Mouse (Mus musculus) left cerebral cortex, postnatal 10 days (tissue): Measurements from ENCODE around the gene Mfsd4b5. TPM values are rescaled to one million over a fixed set of nuclear protein-coding genes. Genes with fewer than 3 reads are reported as not detected.
"Not testable (repeated sequence)": the region's sequence is repeated elsewhere in the genome, so short reads cannot be mapped to it uniquely, and the experiment has no call there.

Experiments
- DNase-seq, 2 experiments: peaks; one replicate each; pipeline ENCODE4 v3.0.0; 2021 to 2022; ENCODE audit warnings: low spot score in 2 of 2, mixed read lengths in 1 of 2; ENCODE audit errors: extremely low spot score in 1 of 2
- intact Hi-C: fragments of 180-260 bp; cut with DNase I; formaldehyde crosslinking; loops from one replicate; pipeline ENCODE4 v1.15.1; 2025
- total RNA-seq, 2 experiments: library from RNA; stranded (reverse); gene quantifications; 2 replicates each; pipeline ENCODE4 v1.2.3; 2021

Gene Mfsd4b5
- total RNA-seq, result under 1 TPM; 0.17 to 0.53 TPM

GRCm38 (mm10) chr10:39986466-39986865 lies at the start of gene Mfsd4b5:
Gene Mfsd4b5, minus strand, starts transcription at chr10:39986646.
- intact Hi-C loops, result no loop called here

GRCm38 (mm10) chr10:40034956-40035355 lies 48.5 kb upstream of the Mfsd4b5 start:
- DNase-seq, result no peak
- intact Hi-C loops, result no loop called here

More at GRCm38 (mm10) chr10:39986466-39986865, at the start of gene Mfsd4b5:
- DNase-seq, result no peak

GRCm38 (mm10) chr10:40032897-40033296 lies 46.5 kb upstream of the Mfsd4b5 start:
- DNase-seq, result no peak
- intact Hi-C loops, result no loop called here

- no peak for DNase-seq
- intact Hi-C loops, result no loop called here
Observed at GRCm38 (mm10) chr10:40030716-40031115, 44.3 kb upstream of the Mfsd4b5 start.

- intact Hi-C loops, result no loop called here
Observed at GRCm38 (mm10) chr10:40029610-40030009, 43.2 kb upstream of the Mfsd4b5 start.

GRCm38 (mm10) chr10:40028091-40028490 lies 41.6 kb upstream of the Mfsd4b5 start:
- DNase-seq, result no peak
- intact Hi-C loops, result no loop called here

More at GRCm38 (mm10) chr10:40029610-40030009, 43.2 kb upstream of the Mfsd4b5 start:
- DNase-seq, result no peak

GRCm38 (mm10) chr10:40026546-40026945 lies 40.1 kb upstream of the Mfsd4b5 start:
- DNase-seq, result no peak
- intact Hi-C loops, result no loop called here

- DNase-seq, result no peak
- intact Hi-C loops, result no loop called here
Observed at GRCm38 (mm10) chr10:40025560-40025959, 39.1 kb upstream of the Mfsd4b5 start.

GRCm38 (mm10) chr10:40024554-40025428 lies 38.3 kb upstream of the Mfsd4b5 start, which contains the start of gene Mfsd4b1:
Gene Mfsd4b1, minus strand, starts transcription at chr10:40025268.
- DNase-seq, result peak; percentile 88 to 93
- intact Hi-C loops, result no loop called here

- intact Hi-C loops, result no loop called here
- DNase-seq, result no peak
Observed at GRCm38 (mm10) chr10:40020401-40020800, 34.0 kb upstream of the Mfsd4b5 start.

- intact Hi-C loops, result no loop called here
- no peak for DNase-seq
Observed at GRCm38 (mm10) chr10:40019492-40019891, 33.0 kb upstream of the Mfsd4b5 start.

GRCm38 (mm10) chr10:40018261-40018860 lies 31.9 kb upstream of the Mfsd4b5 start:
- DNase-seq, result no peak

GRCm38 (mm10) chr10:40009591-40009990 lies 23.1 kb upstream of the Mfsd4b5 start:
- no peak for DNase-seq
- intact Hi-C loops, result no loop called here

More at GRCm38 (mm10) chr10:40018261-40018860, 31.9 kb upstream of the Mfsd4b5 start:
- intact Hi-C loops, result no loop called here

- intact Hi-C loops, DNase-seq: not testable (repeated sequence)
Observed at GRCm38 (mm10) chr10:40008847-40009246, 22.4 kb upstream of the Mfsd4b5 start.

- DNase-seq, result no peak
- intact Hi-C loops, result no loop called here
Observed at GRCm38 (mm10) chr10:40007953-40008352, 21.5 kb upstream of the Mfsd4b5 start.

- intact Hi-C loops, result no loop called here
- DNase-seq, result no peak
Observed at GRCm38 (mm10) chr10:40006963-40007362, 20.5 kb upstream of the Mfsd4b5 start.

GRCm38 (mm10) chr10:40000746-40001145 lies 14.3 kb upstream of the Mfsd4b5 start:
- DNase-seq, result no peak
- intact Hi-C loops, result no loop called here

- intact Hi-C loops, result no loop called here
- DNase-seq, result no peak
Observed at GRCm38 (mm10) chr10:39991155-39991554, 4.7 kb upstream of the Mfsd4b5 start.

- DNase-seq, result no peak
- intact Hi-C loops, result no loop called here
Observed at GRCm38 (mm10) chr10:39982604-39983003, 3.8 kb downstream of the Mfsd4b5 start.

- intact Hi-C loops, result no loop called here
- no peak for DNase-seq
Observed at GRCm38 (mm10) chr10:39978231-39978630, 8.2 kb downstream of the Mfsd4b5 start.
